Mouse (Mus musculus): ENCODE results near the gene Glb1l2.

Gene Glb1l2

DNA sequence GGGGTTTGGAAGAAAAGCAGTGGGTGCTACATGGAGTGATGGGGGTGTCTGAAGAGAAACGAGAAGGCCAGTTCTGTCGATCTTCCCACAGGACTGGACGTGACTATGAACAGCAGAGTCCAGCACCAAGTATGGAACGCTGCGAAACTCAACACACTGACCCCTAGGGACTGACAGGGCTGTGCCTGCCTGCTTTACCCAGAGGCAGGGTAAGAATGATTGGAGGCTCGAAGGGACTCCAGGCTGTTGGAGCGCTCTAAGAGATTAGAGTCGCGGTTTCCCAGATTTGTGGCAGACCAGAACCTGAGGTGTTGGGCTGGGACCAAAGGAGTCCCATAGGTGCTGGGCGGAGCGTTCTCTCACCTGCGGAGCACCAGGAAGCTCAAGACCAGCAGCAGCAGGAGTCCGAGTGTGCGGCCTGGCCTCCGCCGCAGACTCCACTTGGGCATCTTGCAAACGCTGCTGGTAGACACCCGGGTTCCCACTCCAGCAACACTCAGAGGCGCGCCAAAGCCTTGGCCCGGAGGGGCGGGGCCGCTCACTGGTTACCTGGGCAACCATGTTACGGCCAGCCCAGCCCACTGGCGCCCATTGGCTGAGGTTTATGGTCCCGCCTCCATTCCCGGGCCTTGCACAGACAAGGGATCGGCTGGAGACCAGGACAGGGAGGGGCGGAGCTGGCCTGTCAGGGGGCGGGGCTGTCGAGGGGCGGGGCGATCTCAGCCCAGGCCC lies at the start of gene Glb1l2:
Gene Glb1l2, minus strand, starts transcription at position 534 of the 732 bp plus-strand sequence.
- peak; percentile 83 to 85 for DNase-seq (ENCODE audit: low spot score in 2 of 2)

DNA sequence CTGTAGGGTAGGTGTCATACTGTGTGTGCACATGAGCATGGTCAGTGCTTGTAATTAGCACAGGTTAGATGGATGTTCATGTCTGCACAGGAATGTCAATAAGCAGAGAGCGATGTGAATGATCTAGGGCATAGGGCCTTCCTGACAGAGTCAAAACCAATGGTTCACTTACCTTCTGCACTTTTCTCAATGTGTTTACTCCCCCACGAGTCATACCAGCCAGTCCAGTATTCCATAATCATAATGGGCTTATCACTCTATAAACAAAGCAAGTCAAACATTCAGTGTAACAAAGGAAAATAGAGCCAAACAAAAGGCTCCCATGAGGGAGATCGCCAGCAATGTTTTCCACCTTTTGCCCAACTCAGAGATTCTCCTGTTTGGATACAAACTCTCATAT lies 24.8 kb upstream of the Glb1l2 start:
- DNase-seq (ENCODE audit: low spot score in 2 of 2), result no peak

DNA sequence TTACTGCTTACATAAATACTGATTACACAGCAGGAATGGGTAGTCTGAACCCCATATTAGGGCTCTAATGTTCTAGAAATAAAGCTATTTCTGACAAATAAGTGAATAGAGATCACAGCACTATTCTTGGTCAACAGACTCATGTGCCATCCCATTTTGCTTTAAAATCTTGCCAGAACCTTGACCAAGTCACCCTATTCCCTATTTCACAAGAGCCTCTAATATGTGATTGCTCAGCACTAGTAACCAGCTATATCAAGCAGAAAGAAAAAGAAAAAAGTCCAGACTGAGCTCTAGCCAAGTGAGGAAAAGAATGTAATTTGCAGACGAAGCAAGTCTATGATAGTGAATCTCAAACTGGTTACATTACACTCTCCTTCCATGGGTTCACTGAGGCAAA lies 13.7 kb upstream of the Glb1l2 start:
- DNase-seq (ENCODE audit: low spot score in 2 of 2), result no peak

DNA sequence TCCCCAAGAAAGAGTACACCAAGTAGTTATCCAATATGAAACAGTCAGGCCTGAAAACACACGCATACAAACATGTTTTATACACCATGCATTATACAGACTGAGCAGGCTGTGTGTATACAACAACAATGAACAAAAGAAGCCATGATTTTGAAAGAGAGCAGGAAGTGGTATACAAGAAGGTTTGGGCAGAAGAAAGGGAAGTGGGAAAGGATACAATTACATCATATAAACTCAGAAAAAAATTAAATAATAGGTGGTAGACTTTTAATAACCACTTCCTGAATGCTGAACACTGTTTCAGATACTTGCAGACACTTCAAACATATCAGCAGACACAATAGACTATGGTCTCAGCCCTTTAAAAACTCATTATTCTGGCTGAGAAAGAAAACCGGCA lies 2.5 kb upstream of the Glb1l2 start:
- DNase-seq (ENCODE audit: low spot score in 2 of 2), result no peak

DNA sequence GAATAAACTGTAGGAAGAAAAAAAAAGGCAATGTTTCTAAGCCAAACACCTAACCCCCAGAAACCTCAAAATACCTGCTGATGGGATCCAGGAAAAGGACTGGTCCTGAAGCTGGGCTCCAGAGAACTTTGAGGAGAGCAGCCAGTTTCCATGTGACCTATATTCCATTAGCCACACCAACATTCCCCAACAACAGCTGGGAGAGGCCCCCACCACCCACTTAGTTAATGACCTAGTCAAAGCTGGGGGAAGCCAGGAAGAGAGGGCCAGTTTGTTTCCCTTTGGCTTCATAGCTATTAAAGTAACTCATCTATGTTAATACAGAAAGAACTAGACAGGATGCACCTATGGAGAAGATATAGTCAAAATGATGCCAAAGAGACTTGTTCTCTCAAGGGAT lies 1.9 kb downstream of the Glb1l2 start:
- DNase-seq (ENCODE audit: low spot score in 2 of 2), result no peak

DNA sequence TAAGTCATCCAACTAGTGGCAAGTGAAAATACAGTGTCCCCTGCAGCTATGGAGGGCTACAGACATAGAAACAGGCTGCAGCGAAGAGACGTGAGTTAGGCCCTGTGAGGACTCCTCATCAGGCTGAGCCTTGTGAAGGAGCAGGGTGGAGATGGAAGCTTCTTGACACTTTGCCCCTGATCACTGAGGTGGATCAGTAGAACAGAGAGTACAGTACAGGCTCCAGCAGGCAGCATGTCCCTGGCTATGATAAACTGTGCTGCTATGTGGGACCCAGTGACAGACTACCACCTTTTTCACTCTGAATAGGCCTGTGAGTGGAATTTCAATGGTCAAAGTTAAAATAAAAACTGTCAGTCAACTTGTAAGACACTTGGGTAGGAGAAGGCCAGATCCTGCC lies 5.9 kb downstream of the Glb1l2 start:
- DNase-seq (ENCODE audit: low spot score in 2 of 2), result no peak

DNA sequence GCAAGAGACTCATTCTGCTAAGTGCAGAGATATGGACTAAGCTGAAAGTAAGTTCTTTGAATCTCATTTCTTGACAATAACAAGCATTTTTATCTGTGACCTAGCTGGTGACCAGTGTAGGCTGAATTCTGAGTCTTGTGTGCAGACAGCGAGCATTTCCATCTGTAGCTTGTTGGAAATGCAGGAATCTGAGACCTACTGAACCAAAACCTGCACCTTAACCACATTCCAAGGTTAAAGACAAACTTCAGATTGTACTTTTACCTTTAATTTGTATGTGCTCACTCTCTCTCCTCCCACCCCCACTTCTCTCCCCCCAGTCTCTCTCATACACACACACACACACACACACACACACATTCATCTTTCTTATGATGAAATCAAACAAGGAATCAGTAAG lies 7.5 kb downstream of the Glb1l2 start:
- no peak for DNase-seq (ENCODE audit: low spot score in 2 of 2)

DNA sequence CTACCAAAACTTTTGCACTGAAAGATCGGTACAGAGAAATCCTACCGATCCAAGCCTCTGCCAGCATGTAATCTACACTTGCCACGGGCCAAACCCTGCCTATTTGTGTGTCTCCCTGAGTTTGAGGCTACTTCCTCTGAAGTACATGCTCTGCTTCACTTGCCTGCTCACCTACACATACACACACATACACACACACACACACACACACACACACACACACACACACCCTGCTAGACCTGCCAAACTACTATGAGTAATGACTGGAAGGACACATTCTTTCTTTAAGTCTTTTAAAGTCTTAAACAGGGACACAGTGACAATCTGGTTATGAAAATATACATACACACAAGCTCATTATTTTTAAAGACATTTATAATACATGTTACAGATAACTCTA lies 8.1 kb downstream of the Glb1l2 start:
- no peak for DNase-seq (ENCODE audit: low spot score in 2 of 2)

DNA sequence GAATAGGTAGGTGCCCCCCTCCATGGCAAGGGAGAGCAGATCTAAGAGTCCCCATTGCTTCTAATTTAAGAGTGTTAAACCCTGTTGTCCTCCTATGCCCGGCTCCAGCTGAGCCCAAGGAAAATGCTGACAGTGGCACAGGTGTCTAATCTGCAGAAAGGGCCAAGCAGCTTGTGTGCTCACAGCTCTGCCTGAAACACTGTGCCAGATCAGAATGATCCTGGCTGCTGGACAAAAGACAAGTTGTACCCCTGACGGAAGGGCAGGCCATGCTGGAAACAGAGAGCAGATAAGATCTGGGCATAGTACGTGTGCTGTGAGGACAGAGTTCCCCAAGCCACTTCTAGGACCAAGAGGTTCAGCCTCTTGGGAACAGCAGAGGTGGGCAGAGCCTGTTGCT lies 13.4 kb downstream of the Glb1l2 start:
- DNase-seq (ENCODE audit: low spot score in 2 of 2), result peak in 1 of 2 experiments; percentile 6

DNA sequence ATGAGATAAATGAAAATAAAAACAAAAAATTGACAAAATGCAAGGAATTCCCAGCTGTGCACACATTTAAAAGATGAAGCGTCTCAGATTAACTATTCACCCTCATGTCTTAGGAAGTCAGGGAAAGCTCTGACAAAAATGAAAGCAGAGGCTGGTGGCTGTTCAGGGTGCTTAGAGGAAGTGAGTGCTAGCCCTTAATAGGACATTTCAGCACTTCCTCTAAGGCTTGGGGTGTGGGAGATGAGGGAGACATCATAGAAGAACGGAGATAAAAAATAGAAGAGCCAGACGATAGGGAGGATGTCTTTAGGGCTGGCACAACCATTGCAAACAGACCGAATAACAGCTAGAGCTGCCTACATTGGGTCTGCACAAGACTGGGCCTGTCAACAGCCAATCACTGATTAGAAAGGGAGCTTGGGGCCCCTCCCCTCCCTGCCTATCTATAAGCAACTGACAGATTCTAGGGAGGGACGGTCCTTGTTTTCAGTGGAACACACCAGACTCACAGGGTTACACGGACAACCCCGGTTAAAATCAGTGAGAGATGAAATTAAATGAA lies 22.8 kb downstream of the Glb1l2 start:
- DNase-seq (ENCODE audit: low spot score in 2 of 2), result peak in 1 of 2 experiments; percentile 5

DNA sequence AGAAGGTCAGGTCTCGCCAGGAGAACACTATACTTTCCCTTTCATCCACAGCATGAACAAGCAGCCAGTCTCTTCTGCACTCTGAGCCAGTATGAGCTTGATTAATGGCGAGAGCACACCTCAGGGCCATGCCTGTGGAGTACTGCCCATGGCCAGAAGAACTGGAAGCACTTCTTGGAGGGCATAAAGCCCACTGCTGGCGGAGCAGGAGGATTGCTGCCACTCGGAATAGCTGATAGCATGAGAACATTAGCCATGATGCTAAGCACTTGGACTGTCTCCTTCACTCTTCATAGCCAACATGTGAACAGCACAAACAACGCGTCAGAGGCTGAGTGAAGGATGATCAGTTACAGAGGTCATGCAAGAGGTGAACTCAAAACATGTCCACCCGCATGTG lies 27.8 kb downstream of the Glb1l2 start:
- DNase-seq (ENCODE audit: low spot score in 2 of 2), result no peak

DNA sequence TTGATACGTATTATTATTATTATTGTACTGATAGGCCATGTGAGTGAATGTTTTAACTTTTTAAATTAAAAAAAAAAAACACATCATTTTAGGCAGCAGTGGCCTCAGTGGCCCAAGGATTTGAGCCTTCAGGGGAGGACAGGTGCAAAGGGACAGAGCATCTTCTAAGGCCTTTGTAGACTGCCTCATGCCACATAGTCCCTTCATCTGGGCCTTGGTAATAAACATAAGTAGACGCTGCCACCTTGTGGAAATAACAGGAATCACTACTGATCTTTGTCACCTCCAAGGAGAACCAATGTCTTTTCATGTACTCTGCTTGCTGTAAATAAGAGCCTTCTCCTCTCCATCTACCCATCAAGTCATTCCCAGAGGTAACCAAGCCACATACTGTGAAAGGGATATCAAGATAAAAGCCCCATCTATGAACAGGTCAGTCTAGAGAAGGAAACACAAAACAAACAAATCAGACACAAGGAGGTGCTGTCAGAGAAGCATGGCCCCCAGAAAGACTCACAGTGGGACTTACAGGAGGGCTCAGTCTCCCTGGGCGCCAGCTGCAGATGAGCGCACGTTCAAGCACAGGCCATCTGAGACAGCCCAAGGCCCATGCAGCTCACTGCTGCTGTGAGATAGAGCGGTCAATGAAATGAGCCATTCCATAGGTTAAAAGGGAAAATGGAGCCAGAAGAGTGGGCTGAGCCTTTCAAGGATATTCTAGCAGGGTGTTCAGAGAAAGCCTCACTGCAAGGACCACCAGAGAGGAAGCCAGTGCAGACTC lies 30.0 kb downstream of the Glb1l2 start:
- peak; percentile 14 to 22 for DNase-seq (ENCODE audit: low spot score in 2 of 2)

DNA sequence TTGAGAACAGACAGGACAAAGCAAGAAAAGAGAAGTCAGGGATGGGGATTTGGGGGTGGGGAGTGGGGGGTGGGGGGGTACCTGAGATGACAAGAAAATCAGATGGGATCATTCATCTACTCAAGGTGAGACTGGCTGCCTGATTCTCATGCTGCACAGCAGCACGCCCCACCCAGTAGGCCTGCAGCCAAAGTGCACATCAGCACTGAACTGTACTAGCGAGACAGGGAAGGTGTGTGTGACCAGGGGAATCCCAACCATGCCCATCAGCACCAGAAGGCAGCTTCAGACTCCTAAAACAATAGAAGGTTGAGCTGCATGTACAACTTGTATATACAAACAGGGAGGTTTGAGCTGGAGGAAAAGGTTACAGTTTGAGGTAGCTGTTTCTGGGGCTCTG lies 30.6 kb downstream of the Glb1l2 start:
- no peak for DNase-seq (ENCODE audit: low spot score in 2 of 2)

DNA sequence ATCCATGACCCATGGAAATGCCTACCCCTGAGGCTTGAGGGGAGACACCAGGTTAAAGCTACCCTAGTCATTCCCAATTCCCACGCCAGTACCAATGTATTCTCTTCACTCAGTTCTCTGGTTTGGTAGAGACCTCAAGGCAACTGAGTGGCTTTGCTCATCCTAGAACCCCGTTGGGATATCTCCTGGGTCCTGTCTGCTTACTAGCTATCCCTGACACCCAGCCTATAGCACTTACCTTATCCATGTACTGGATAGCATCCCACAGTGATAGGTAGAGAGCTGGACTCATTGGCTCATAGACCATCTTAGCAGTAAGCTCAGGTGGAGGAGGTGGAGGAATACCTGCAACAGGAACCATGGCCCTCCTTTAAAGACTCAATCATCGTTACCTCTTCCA lies 38.1 kb downstream of the Glb1l2 start:
- DNase-seq (ENCODE audit: low spot score in 2 of 2), result no peak

DNA sequence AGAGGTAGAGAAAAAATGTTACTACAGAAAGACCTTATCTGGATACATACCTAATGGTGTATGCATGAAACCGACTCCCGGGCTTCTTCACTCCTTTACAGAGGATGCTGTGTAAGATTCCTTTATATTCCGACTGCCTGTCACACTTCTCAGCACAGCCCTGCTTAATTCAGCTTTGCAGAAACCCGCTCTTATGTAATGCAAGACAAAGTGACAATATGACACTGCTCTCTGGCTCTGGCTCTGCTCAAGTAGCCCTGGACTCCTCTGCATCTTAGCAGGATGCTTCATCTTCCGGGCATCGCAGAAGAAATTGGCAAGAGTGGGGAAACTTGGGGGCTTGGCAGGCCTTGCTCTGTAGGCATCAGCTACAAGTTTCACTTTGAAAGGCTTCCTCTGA lies 43.8 kb downstream of the Glb1l2 start:
- DNase-seq (ENCODE audit: low spot score in 2 of 2), result no peak

DNA sequence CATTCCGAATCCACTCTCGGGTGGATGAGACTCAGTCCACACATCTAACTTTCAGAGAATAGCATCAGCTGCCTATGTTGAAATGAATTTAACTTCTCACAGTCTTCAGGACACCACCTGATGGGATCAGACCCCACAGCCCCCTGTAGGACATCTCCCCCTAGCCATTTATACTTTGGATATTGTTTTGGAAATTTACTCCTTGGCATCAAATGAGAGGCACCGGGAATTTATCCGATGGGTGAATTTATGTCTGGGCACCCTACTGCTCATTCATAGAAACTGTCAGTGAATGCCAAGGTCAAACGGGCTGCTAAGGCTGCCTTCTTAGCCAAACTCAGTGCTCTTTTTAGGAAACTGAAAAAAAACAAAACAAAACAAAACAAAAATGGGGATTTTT lies 45.7 kb downstream of the Glb1l2 start:
- no peak for DNase-seq (ENCODE audit: low spot score in 2 of 2)

DNA sequence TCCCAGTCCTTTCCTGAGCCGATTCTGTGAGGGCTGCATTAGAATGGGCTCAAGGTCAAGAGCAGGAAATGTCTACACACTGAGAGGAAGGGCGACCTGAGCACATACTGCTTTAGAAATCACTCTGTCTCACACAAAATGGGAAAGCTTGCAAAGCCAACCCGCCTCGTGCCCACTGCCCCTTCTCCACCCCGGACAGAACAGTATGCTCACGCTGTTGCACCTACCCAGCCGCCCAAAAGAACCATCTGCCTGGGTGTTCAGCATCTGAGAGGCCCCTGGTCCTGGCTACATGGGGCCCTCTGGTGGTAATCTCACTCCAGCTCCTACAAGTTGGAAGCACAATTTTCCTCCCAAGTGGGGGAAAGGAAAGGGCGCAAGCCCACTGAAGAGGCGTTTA lies 46.2 kb downstream of the Glb1l2 start:
- peak in 1 of 2 experiments; percentile 10 for DNase-seq (ENCODE audit: low spot score in 2 of 2)

DNA sequence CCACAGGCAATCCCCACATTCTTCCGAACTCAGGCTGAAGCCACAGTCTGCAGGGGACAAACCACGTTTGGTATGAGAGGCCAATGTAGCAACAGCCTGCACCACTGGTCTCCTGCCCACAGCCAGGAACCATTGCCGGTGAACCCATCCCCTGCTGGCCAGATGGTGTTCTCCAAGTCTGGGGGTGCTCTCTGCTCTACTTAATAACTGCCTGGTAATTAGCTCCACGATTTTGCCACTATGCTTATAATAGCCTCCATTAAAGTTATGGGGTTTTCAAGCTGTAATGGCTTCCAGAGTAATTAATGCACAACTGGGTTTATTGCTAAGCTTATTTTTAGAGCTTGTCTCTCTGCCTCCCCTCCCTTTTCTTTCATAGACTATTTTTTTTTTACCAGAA lies 57.4 kb downstream of the Glb1l2 start:
- DNase-seq (ENCODE audit: low spot score in 2 of 2), result no peak

DNA sequence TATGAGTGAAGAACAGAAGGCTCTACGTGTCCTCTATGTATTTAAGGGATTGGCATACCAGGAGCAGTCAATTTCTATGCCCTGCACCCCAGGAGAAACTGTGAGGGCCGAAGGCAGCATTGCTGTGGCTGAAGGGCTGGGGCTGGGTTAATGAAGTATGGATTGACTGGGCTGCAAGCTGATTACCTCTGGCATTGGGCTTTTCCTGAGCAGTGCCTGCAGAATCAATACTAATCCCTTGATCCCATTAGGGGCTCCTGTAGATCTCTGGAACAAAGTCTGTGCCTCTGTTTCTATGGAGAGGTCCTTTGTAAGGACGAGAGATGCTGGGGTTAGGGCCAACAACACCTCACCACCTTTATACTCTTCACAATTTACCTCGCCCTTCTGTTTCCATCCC lies 59.1 kb downstream of the Glb1l2 start:
- no peak for DNase-seq (ENCODE audit: low spot score in 2 of 2)

DNA sequence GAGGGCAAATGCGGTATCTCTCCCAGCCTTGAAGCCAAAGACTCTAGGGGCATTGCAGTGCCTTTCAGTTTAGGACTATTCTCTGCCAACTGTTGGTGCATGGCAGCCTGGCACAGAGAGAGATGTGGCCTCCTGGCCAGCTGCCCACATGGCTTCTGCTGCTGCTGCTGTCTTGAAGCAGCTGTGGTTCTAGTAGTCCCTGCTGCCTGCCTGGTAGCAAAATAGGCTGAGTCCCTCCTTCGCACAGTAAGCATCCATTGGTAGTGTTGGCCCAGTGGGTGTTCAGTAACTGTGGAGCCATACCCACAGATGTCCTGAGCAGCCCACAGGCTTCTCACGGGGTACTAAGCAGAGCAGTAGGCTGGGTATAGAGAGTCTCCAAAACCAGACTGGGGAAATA lies 63.5 kb downstream of the Glb1l2 start:
- DNase-seq (ENCODE audit: low spot score in 2 of 2), result peak in 1 of 2 experiments; percentile 1

DNA sequence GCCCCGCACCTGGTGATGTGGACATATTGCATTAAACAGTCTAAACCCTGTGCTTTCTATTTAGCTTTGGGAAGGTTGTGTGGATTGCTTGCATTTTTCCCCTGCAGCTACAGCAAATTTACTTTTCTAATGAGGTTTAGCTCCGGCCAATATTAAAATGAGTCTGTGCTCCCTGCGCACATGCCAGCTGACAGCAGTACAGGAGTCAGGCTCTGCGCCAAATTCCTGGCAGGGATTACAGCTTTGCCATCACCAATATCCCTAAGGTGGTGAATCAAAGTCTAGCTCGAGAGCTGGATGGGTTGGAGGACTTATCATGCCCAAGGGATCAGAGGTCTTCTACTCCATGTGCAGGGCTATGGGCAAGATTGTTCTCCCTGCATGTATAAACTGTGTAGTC lies 69.2 kb downstream of the Glb1l2 start:
- no peak for DNase-seq (ENCODE audit: low spot score in 2 of 2)

DNA sequence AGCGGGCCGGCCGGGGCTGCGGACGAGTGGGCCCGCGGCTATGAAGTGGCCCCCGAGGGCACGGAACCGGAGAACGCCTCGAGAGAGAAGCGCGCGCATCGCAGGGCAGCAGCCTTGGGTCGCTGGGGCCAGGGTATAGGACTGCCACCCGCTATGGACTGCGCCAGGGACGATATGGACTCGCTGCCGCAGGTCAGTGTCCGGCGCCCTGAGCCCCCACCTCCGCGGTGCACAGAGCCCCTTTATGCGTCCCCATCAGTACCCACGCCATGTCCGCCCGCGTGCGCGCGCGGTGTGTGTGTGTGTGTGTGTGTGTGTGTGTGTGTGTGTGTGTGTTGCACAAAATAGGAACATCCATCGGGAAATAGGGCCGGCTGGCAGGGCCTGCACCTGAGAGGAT lies 72.3 kb downstream of the Glb1l2 start:
- DNase-seq (ENCODE audit: low spot score in 2 of 2), result no peak
